Mouse (Mus musculus) midbrain, embryonic 14.5 days (tissue): ENCODE results near the gene Ube3a. TPM values are rescaled to one million over a fixed set of nuclear protein-coding genes. Genes with fewer than 3 reads are reported as not detected.

Source experiments
- ATAC-seq: fragments of 200-750 bp; cut with Nextera tagmentation; 2 replicates; pipeline ENCODE4 v1.8.0; 2017; ENCODE audit warnings: moderate number of reproducible peaks, moderate library complexity; ENCODE audit not compliant: low FRiP score, low TSS enrichment
- DNase-seq: peaks from one replicate; pipeline ENCODE4 v3.0.0-alpha.2; 2015
- H3K27ac ChIP-seq: fragments of 300-500 bp; sonication (generic); replicated peaks from 2 replicates; pipeline ENCODE4 v1.5.1; 2014; ENCODE audit warnings: mild to moderate bottlenecking, low read depth, low read length, moderate library complexity
- H3K27me3 ChIP-seq: fragments of 300-500 bp; sonication (generic); 2 replicates; pipeline ENCODE4 v1.6.1; 2014; ENCODE audit warnings: low read length, control low read depth, mixed read lengths; ENCODE audit not compliant: control insufficient read depth, insufficient read depth
- H3K36me3 ChIP-seq: fragments of 300-500 bp; sonication (generic); 2 replicates; pipeline ENCODE4 v1.6.1; 2014; ENCODE audit warnings: low read length, control low read depth; ENCODE audit not compliant: control insufficient read depth, insufficient read depth
- H3K4me1 ChIP-seq: fragments of 300-500 bp; sonication (generic); 2 replicates; pipeline ENCODE4 v1.6.1; 2014; ENCODE audit warnings: mild to moderate bottlenecking, antibody characterized with exemption, low read length, control low read depth; ENCODE audit not compliant: control insufficient read depth, insufficient read depth
- H3K4me2 ChIP-seq: fragments of 300-500 bp; sonication (generic); 2 replicates; pipeline ENCODE4 v1.6.1; 2014; ENCODE audit warnings: mild to moderate bottlenecking, low read length, moderate library complexity
- H3K4me3 ChIP-seq: fragments of 300-500 bp; sonication (generic); replicated peaks from 2 replicates; pipeline ENCODE4 v1.5.1; 2014; ENCODE audit warnings: low read depth, low read length
- H3K9ac ChIP-seq: fragments of 300-500 bp; sonication (generic); replicated peaks from 2 replicates; pipeline ENCODE4 v1.6.1; 2014; ENCODE audit warnings: mild to moderate bottlenecking, low read length, moderate library complexity
- H3K9me3 ChIP-seq: fragments of 300-500 bp; sonication (generic); 2 replicates; pipeline ENCODE4 v1.6.1; 2016; ENCODE audit warnings: low read length, control low read depth, mixed read lengths; ENCODE audit not compliant: control insufficient read depth
- WGBS: fragments of 180-500 bp; shearing (Covaris S2); extraction: QIAGEN DNeasy Blood & Tissue Kit; methylation state at CpG from one replicate; pipeline ENCODE4 v1.1.7; 2014; 5-methylcytosine and 5-hydroxymethylcytosine counted together
- polyA plus RNA-seq: library from polyadenylated mRNA; unstranded; fragments of >200 nt; fragmentation: Nextera tagmentation; extraction: Ambion mirVana; gene quantifications from 2 replicates; pipeline ENCODE4 v1.2.1, GENCODE M21; 2014

Ube3a gene
- polyA plus RNA-seq, 1 experiment from 2014 or later: 191 TPM

DNA sequence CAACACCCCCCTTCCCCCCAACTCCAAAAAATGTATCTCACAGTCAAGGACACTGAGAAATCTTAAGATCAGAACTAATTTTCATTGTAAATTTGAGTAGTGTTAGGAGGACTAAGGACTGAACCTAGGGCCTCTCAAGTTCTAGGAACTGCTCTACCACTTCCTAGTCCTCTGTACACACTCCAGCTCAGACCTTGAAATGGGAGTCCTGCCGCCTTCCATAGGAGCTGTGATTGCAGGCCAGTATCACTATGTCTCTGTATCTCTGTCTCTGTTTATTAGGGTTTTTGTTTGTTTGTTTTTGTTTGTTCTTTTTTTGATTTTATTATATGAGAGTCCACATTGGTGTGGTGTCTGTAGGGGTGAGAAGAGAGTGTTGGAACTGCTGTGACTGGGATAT is 3.4 kb downstream of the Ube3a start:
- H3K36me3 ChIP-seq: no peaks in the 10 kb centered on the region
- DNase-seq (no peak), ATAC-seq (no peak)
- 86% methylated on average over 1 of the region's 1 CpGs for WGBS
- H3K9me3 ChIP-seq: no peaks in the 10 kb centered on the region
- H3K4me2 ChIP-seq: peak overlapping the region; percentile 43
- H3K27me3 ChIP-seq: no peaks in the 10 kb centered on the region
- H3K4me1 ChIP-seq: peaks cover 14% of the 10 kb centered on the region
- no peak overlapping the region for H3K27ac ChIP-seq
- H3K9ac ChIP-seq: no peak overlapping the region
- H3K4me3 ChIP-seq: no peak overlapping the region

DNA sequence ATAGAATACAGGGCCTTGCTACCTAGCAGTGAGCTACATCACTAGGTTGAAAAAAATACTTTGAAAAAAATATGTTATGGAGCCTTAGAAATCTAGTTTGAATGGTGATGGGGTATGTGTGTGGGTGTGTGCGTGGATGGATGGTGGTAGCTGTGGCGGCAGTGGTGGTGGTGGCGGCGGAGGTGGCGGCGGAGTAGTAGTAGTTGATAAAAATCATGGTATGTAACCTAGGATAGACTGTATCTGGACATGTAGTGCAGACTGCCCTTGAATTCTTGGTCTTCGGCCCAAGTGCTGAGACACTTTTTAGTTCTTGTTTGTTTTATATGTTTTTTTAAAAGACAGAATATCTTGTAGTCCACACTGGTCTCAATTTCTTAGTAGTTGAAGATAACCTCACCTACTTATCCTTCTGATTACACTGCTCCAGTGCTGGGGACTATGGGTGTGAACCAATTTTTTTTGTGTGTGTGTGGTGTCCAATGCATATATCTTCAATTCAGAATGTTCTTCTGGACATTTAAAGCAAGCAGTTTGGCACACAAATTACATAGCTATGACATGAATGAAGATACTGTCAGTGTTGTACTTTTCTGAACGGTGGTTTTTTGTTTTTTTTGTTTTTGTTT is 6.3 kb downstream of the Ube3a start:
- Histone ChIP-seq H3K36me3 (no peaks in the 10 kb centered on the region), H3K4me3 (no peak overlapping the region), H3K9ac (no peak overlapping the region), H3K27me3 (no peaks in the 10 kb centered on the region), H3K9me3 (no peaks in the 10 kb centered on the region), H3K4me2 (no peak overlapping the region), H3K27ac (no peak overlapping the region), H3K4me1 (peaks cover 15% of the 10 kb centered on the region)
- 97% methylated on average over 8 of the region's 8 CpGs for WGBS
- no peak for DNase-seq
- no peak for ATAC-seq

DNA sequence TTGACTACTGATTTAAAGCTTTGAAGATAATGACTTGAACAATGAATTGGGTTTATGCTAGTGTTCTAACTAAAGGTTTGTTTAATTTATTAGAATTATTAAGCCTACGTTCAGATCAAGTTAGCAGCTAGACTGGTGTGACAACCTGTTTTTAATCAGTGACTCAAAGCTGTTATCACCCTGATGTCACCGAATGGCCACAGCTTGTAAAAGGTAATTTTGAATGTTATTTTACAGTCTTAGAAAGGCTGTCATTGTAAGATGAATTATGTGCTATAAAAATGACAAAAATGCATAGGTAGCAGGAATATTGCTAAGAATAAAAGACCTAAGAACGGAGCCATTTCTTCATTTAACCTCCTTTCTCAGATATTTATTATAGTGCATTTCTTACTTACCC is 14.7 kb downstream of the Ube3a start:
- Histone ChIP-seq H3K27ac (no peak overlapping the region), H3K9ac (no peak overlapping the region), H3K27me3 (no peaks in the 10 kb centered on the region), H3K4me2 (no peak overlapping the region), H3K9me3 (no peaks in the 10 kb centered on the region), H3K4me3 (no peak overlapping the region), H3K4me1 (0 out of 2 replicates have a peak, but pooled peaks cover 3% of the 10 kb centered on the region), H3K36me3 (no peaks in the 10 kb centered on the region)
- DNase-seq (no peak), ATAC-seq (no peak)
- 89% methylated on average over 3 of the region's 3 CpGs for WGBS

- ATAC-seq (no peak), DNase-seq (no peak)
- 95% methylated on average over 2 of the region's 2 CpGs for WGBS
These were observed 17.0 kb downstream of the Ube3a start for GRCm38 (mm10) chr7:59245541-59245940.

DNA sequence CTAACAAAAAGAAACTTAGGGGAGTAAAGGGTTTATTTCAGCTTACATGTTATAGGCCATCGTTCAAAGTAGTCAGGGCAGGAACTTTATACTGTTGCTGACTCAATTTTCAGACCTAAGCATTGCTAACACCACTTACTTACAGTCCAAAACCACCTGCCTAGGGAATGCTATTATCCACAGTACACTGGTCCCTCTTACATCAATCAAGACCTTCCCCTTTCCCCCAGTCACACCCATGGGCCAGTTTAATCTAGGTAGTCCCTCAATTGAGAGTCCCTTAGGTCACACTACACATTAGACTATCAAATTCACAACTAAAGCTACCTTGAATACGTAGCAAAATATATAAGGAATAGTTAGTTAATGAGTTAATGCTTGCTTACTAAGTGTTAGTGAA is 24.8 kb downstream of the Ube3a start:
- Histone ChIP-seq H3K27ac (no peak overlapping the region), H3K9me3 (peaks cover 7% of the 10 kb centered on the region; the same call in 1 of the 2 replicates), H3K4me1 (no peaks in the 10 kb centered on the region), H3K36me3 (peaks cover 20% of the 10 kb centered on the region), H3K27me3 (no peaks in the 10 kb centered on the region), H3K4me2 (no peak overlapping the region), H3K9ac (no peak overlapping the region), H3K4me3 (no peak overlapping the region)
- 99% methylated on average over 2 of the region's 2 CpGs for WGBS
- ATAC-seq (no peak), DNase-seq (no peak)

More at GRCm38 (mm10) chr7:59245541-59245940, 17.0 kb downstream of the Ube3a start:
- H3K36me3 ChIP-seq: no peaks in the 10 kb centered on the region
- H3K9ac ChIP-seq: no peak overlapping the region
- no peaks in the 10 kb centered on the region for H3K9me3 ChIP-seq
- no peaks in the 10 kb centered on the region for H3K27me3 ChIP-seq
- no peak overlapping the region for H3K4me2 ChIP-seq
- H3K4me1 ChIP-seq: no peaks in the 10 kb centered on the region
- no peak overlapping the region for H3K4me3 ChIP-seq
- H3K27ac ChIP-seq: no peak overlapping the region

DNA sequence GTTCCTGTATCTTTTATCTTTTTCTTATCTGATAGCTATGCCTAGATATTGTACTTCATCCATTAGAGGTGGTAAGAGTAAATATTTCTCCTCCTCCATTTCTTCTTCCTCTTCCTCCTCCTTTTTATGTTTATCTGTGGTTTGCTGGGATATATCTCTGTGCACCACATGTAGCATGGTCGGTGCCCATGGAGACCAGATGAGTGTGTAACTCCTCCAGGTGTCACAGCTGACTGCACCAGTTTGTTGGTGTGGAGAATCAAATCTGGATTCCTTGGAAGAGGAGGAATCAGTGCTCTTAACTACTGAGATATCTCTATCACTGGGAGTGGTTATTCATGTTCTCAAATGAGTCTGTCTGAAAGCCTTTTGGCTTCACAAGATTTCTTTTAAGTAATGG is 37.0 kb downstream of the Ube3a start:
- no peaks in the 10 kb centered on the region for H3K9me3 ChIP-seq
- WGBS: 84% methylated on average over 1 of the region's 1 CpGs
- no peaks in the 10 kb centered on the region for H3K4me1 ChIP-seq
- DNase-seq (no peak), ATAC-seq (no peak)
- H3K27ac ChIP-seq: no peak overlapping the region
- no peak overlapping the region for H3K9ac ChIP-seq
- H3K36me3 ChIP-seq: no peaks in the 10 kb centered on the region
- H3K27me3 ChIP-seq: no peaks in the 10 kb centered on the region
- H3K4me3 ChIP-seq: no peak overlapping the region
- no peak overlapping the region for H3K4me2 ChIP-seq

DNA sequence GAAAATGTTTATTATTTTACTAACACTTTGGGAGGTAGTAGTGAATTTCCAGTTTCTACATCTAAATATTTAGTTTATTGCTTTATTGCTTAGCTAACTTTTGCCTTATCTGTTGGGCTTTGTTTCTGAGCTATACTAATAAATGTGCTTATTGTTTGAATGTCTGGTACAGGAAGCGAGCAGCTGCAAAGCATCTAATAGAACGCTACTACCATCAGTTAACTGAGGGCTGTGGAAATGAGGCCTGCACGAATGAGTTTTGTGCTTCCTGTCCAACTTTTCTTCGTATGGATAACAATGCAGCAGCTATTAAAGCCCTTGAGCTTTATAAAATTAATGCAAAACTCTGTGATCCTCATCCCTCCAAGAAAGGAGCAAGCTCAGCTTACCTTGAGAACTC is 43.2 kb downstream of the Ube3a start:
- Histone ChIP-seq H3K4me2 (no peak overlapping the region), H3K4me1 (no peaks in the 10 kb centered on the region), H3K27me3 (no peaks in the 10 kb centered on the region), H3K36me3 (peaks cover 13% of the 10 kb centered on the region), H3K27ac (no peak overlapping the region), H3K9me3 (no peaks in the 10 kb centered on the region), H3K4me3 (no peak overlapping the region), H3K9ac (no peak overlapping the region)
- ATAC-seq (no peak), DNase-seq (no peak)
- WGBS: 88% methylated on average over 4 of the region's 4 CpGs

- H3K27ac ChIP-seq: no peak overlapping the region
- H3K4me1 ChIP-seq: no peaks in the 10 kb centered on the region
- ATAC-seq (no peak), DNase-seq (no peak)
- H3K9me3 ChIP-seq: no peaks in the 10 kb centered on the region
- peaks cover 19% of the 10 kb centered on the region for H3K36me3 ChIP-seq
- no peak overlapping the region for H3K9ac ChIP-seq
- H3K27me3 ChIP-seq: no peaks in the 10 kb centered on the region
- no peak overlapping the region for H3K4me2 ChIP-seq
- WGBS: 55% methylated on average over 1 of the region's 1 CpGs
- no peak overlapping the region for H3K4me3 ChIP-seq
These were observed 84.0 kb downstream of the Ube3a start for GRCm38 (mm10) chr7:59312576-59312975.

DNA sequence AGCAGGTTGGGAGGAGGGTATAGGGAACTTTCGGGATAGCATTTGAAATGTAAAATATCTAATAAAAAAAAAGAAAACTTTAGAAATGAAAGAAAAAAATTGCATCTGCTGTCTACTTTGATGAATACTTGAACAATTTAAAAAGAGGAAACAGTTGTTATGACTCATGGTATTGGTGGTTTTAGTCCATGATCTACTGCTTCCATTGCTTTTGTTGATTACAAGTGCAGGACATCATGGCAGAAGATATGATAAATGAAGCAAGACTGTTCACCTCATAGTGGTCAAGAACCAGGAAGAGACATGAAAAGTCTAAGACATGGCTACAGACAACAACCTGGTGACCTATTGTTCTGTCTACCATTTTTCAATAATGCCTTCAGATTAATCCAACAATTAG is 94.2 kb downstream of the Ube3a start:
- no peaks in the 10 kb centered on the region for H3K27me3 ChIP-seq
- H3K9me3 ChIP-seq: no peaks in the 10 kb centered on the region
- ATAC-seq (no peak), DNase-seq (no peak)
- H3K27ac ChIP-seq: no peak overlapping the region
- no peak overlapping the region for H3K4me3 ChIP-seq
- H3K36me3 ChIP-seq: no peaks in the 10 kb centered on the region
- no peak overlapping the region for H3K9ac ChIP-seq
- WGBS: 96% methylated on average over 1 of the region's 1 CpGs
- H3K4me2 ChIP-seq: no peak overlapping the region
- H3K4me1 ChIP-seq: no peaks in the 10 kb centered on the region
